Mouse (Mus musculus) heart, adult 18-20 months (tissue): ENCODE results near the gene Ggta1. TPM values are rescaled to one million over a fixed set of nuclear protein-coding genes. Genes with fewer than 3 reads are reported as not detected.
"Not testable (repeated sequence)": the region's sequence is repeated elsewhere in the genome, so short reads cannot be mapped to it uniquely, and the experiment has no call there.

Source experiments
- DNase-seq, 2 experiments: peaks; one replicate each; pipeline ENCODE4 v3.0.0; 2021 to 2022; ENCODE audit warnings: mixed read lengths in 1 of 2
- total RNA-seq, 2 experiments: library from RNA; stranded (reverse); gene quantifications; 2 replicates each; pipeline ENCODE4 v1.2.3; 2021

Gene Ggta1
- total RNA-seq, 2 experiments from 2014 or later, result 13.6 to 17.0 TPM

GRCm38 (mm10) chr2:35461131-35461947 lies 1.7 kb downstream of the Ggta1 start:
- peak; percentile 63 to 72 for DNase-seq

DNA sequence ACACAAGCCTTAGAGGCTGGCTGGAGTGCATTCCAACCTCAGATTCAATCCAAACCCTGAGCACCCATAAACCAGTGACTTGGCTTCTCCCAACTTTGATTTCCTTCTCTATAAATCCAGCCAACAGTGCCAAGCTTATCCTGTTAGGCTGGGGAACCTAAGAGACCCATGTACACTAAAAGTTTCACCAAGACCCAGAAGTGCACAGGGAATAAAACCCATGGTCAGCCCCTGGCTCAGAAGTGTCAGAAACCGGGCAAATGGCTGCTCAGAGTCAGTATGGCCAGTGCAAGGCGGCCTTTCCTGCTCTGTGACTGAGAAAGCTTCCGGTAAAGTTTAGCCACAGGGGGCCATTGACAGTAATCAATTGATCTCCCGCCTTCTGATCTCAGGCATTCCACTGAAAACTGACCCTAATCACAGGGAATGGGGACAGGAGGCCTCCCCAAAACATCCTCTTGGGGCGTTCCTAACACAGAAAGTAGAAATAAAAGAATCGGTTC lies 2.6 kb downstream of the Ggta1 start:
- DNase-seq, result peak in 1 of 2 experiments; percentile 33

DNA sequence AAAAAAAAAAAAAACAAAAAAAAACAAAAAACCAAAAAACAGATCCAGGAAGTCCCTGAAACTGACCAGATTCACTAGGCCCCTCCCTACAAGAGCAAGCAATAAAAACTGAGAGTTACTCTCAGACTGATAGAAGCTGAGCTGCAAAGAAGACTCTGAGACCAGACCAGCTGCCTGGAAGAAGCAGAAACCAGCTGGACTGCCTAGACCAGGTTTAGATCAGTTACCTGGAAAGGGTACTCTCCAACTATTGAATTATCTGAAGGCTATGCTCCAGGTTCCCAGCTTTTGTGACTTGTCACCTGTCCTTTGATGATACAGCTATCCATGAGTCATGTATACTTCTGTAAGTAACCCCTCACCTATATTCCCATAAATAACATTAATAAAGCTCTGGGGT lies 3.7 kb downstream of the Ggta1 start:
- DNase-seq, result no peak

GRCm38 (mm10) chr2:35458421-35458820 lies 4.6 kb downstream of the Ggta1 start:
- DNase-seq, result no peak

- no peak for DNase-seq
These were observed 9.3 kb downstream of the Ggta1 start for GRCm38 (mm10) chr2:35453736-35454135.

DNA sequence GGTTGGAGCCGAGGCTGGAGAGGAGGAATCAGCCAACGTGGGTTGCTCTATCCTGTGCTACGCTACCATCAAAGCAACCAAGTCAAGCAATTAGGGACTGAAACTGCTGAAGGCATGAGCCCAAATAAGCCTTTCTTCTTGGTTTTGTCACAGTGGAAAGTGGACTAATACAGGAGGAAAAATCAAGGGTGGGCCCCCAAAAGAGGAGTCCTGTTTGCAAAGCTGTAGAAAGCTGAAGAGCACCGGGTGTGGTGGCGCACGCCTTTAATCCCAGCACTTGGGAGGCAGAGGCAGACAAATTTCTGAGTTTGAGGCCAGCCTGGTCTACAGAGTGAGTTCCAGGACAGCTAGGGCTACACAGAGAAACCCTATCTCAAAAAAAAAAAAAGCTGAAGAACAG lies 10.3 kb downstream of the Ggta1 start:
- DNase-seq, result not testable (repeated sequence)

DNA sequence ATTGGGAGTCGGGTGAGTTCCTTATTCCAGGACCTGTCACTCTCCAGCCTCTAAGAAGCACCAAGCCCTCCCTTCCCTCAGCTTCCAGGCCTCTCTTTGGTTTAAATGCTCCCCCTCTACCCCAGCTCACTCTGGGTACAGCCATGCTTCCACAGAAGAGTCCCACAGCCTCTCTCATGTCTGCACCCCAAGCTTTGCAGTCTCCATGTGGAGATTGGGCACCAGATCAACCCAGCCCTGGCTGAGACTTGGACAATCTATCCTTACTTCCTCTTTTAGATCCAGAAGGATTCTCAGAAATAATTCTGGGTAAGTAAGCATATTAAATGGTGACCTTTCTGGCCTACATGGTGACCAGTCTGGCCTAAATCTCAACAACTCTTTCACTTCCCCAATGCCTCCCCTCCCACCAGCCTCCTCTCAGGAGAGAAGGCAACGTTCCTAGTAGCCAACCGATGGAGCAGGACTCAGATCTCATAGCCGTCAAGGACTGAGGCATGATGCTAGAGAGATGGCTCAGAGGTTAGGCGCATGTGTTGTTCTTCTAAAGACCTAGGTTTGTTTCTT lies 11.5 kb downstream of the Ggta1 start:
- DNase-seq, result no peak

DNA sequence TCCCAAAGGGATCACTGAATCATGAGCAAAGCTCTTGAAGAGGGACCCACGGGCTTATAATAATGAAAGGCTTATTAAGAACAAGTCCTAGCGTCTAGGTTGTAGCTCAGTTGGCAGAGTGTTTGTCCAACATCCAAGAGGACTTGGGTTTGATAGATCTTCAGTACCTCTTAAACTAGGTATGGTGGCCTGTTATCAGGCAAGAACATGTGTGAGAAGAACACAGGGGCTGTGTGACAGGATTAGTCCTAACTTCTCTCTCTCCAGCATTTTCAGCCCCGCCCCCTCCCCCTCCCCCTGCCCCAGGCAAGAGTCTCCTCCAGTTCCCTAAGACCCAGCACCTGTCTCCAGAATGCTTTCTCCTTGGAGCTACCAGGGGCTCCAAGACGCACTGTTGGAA lies 12.2 kb downstream of the Ggta1 start:
- DNase-seq, result no peak

DNA sequence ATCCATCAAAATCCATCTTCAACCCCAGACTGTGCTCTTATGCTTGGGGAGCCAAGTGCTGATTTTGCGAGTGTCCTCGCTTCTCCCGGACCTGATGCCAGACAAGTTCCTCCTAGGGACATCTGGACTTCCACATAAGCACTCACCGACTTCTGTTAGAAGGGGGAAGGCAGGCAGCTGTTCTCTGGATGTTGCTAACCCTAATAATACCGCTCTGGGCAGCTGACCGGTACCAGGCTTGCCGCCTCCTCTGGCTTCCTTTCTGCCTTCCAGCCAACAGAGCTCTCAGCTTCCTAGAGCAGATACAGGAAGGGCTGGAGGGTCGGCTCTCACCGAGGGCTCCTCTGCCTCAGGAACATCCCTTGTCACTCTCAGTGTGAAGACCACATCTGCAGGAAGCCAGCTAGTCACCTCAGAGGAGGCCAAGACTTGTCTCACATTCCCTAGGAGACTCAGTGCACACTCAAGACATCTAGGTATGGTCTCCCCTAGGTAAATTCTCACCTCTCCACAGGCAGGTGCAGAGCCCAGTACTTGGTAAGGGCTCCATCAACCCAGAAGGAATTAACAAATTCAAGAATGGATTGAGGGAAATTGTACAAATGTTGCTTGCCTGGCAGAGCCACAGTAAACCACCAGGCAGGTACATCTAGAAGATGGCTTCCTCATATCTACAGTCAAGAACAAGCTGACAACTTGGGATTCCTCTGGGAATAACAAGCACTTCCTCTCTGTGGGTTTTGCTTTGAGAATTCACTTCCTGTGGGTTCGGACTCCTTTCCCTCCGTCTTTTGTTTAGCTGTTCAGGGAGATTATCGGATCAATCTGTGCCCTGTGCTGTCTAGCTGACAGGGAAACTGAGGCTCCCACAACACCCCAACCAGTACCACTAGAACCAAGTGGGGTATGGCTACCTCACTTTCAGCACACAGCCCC lies 13.1 kb downstream of the Ggta1 start:
- DNase-seq, result peak in 1 of 2 experiments; percentile 64

- DNase-seq, result no peak
These were observed 13.9 kb downstream of the Ggta1 start for GRCm38 (mm10) chr2:35448914-35449670.

- DNase-seq, result no peak
These were observed 14.7 kb downstream of the Ggta1 start for GRCm38 (mm10) chr2:35448215-35448913.

DNA sequence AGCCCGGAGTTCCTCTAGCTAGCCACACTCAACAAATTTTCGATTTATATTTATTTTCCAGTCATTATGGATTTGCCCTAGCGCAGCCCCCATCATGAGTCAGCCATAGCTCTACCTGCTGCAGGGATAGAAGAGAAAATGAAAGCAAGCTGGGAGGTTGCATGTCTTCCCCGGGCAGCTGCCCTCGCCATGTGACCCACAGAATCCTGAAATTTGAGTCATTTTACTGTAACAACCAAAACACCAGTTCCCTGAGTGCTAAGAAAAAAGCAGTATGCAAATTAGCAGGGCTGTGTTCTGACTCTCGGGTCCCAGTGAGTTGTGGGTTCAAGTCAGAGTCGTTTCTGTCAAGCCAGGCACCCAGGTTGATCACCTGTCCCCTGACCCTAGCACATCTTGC lies 15.6 kb downstream of the Ggta1 start:
- no peak for DNase-seq

DNA sequence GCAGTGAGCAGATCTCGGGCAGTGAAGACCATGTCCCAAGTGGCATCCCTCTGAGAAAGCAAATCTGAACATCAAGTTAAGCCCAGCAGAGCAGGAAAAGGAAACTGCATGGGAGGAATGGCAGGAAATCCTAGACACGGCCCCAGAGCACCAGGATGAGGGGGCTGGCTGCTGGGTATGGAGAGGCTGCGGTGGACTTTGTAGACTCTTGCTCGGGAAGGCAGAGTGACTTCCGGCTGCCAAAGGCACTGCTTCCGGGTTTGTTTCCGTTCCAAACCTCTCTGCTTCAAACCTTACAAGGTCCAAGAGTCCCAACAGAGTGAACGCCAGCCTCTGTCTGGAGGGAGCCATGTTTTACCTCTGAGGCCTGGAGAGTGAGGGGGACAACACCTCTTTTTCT lies 16.2 kb downstream of the Ggta1 start:
- peak in 1 of 2 experiments; percentile 72 for DNase-seq

GRCm38 (mm10) chr2:35446300-35446699 lies 16.7 kb downstream of the Ggta1 start:
- no peak for DNase-seq

GRCm38 (mm10) chr2:35445610-35446009 lies 17.4 kb downstream of the Ggta1 start:
- DNase-seq, result no peak

DNA sequence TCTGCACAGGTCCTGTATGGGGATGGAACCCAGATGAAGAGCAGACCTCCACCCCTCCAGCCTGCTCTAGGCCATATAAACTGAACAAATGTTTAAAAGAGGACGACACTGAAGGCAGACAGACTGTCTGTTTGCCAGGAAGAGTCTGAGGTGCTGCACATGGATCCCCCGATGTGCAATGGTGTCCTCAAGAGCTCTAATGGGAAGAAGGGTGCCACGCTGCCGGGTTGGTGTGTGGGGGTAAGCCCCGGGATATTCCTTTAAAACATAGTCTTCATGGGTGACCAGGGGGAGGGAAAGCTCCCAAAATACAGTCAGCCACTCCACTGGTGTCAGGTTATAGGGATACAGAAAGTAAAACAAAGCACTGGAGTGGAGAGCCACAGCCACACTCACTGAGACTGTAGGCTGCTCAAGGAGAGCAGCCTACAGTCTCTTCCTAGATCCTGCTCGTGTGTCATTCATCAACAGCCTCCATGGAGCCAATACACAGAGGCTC lies 18.2 kb downstream of the Ggta1 start:
- no peak for DNase-seq

GRCm38 (mm10) chr2:35443981-35444763 lies 18.9 kb downstream of the Ggta1 start:
- peak in 1 of 2 experiments; percentile 59 for DNase-seq

- no peak for DNase-seq
These were observed 19.7 kb downstream of the Ggta1 start for GRCm38 (mm10) chr2:35443325-35443724.

- no peak for DNase-seq
These were observed 21.0 kb downstream of the Ggta1 start for GRCm38 (mm10) chr2:35442079-35442478.

GRCm38 (mm10) chr2:35441419-35441818 lies 21.6 kb downstream of the Ggta1 start:
- DNase-seq, result no peak
